Mouse (Mus musculus) cerebellum, adult 11-12 months (tissue): ENCODE measurements at regions not wholly inside any gene's neighbourhood (a gene's known extent, or its start where the extent isn't known, plus 50 kb on each side); places are given as distances from the start of the nearest gene placed in this dataset.

Source experiments
- DNase-seq: peaks from one replicate; pipeline ENCODE4 v3.0.0; 2022

GRCm38 (mm10) chr5:119431271-119431756 is 239.2 kb upstream of the Tbx3 start:
- no peak for DNase-seq

- no peak for DNase-seq
Observed at GRCm38 (mm10) chr5:119434572-119434971, 235.9 kb upstream of the Tbx3 start.

GRCm38 (mm10) chr5:119448494-119448893 is 222.0 kb upstream of the Tbx3 start:
- DNase-seq = no peak

- no peak for DNase-seq
Observed at GRCm38 (mm10) chr5:119449166-119449565, 221.3 kb upstream of the Tbx3 start.

- DNase-seq = no peak
Observed at GRCm38 (mm10) chr5:119459751-119460150, 210.7 kb upstream of the Tbx3 start.

- DNase-seq = no peak
Observed at GRCm38 (mm10) chr5:119462659-119463530, 207.6 kb upstream of the Tbx3 start.

- no peak for DNase-seq
Observed at GRCm38 (mm10) chr5:119464553-119464952, 205.9 kb upstream of the Tbx3 start.

GRCm38 (mm10) chr5:119467346-119468085 is 203.0 kb upstream of the Tbx3 start:
- no peak for DNase-seq

GRCm38 (mm10) chr5:119477926-119478325 is 192.5 kb upstream of the Tbx3 start:
- no peak for DNase-seq

GRCm38 (mm10) chr5:119478331-119478730 is 192.1 kb upstream of the Tbx3 start:
- DNase-seq = no peak

- no peak for DNase-seq
Observed at GRCm38 (mm10) chr5:119480191-119481190, 190.0 kb upstream of the Tbx3 start.

GRCm38 (mm10) chr5:119483706-119484105 is 186.8 kb upstream of the Tbx3 start:
- DNase-seq = no peak

- DNase-seq = no peak
Observed at GRCm38 (mm10) chr5:119486196-119486595, 184.3 kb upstream of the Tbx3 start.

GRCm38 (mm10) chr5:119487184-119487583 is 183.3 kb upstream of the Tbx3 start:
- DNase-seq = no peak

GRCm38 (mm10) chr5:119497501-119497900 is 173.0 kb upstream of the Tbx3 start:
- no peak for DNase-seq

GRCm38 (mm10) chr5:119498431-119498830 is 172.0 kb upstream of the Tbx3 start:
- DNase-seq = no peak

GRCm38 (mm10) chr5:119507709-119508108 is 162.8 kb upstream of the Tbx3 start:
- no peak for DNase-seq

- no peak for DNase-seq
Observed at GRCm38 (mm10) chr5:119518506-119519252, 151.8 kb upstream of the Tbx3 start.

GRCm38 (mm10) chr5:119524171-119524570 is 146.3 kb upstream of the Tbx3 start:
- DNase-seq = no peak

GRCm38 (mm10) chr5:119525960-119526359 is 144.5 kb upstream of the Tbx3 start:
- DNase-seq = no peak

- DNase-seq = no peak
Observed at GRCm38 (mm10) chr5:119530009-119530408, 140.5 kb upstream of the Tbx3 start.

- DNase-seq = no peak
Observed at GRCm38 (mm10) chr5:119534946-119535345, 135.5 kb upstream of the Tbx3 start.
